24 mouse cellular contexts compared by ENCODE assay signal in the genomic region with DNA sequence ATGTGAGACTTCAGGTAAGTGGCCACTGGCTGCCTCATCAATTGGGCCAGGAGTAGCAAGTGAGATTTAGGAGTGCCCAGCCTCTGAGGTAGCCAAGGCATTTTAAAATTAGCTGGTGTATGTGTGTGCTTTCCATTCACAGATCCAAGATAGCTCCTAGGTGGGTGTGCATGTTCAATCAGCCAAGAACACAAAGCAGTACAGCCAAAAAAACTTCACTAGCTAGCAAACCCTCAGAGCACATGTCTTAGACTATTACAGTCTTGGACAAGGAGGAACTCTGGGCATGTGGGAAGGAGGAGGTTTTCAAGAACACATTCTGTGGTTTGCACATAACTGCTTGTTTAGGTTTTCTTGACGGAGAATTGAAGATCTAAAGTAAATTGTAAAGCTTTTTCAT. TPM values are rescaled to one million over a fixed set of nuclear protein-coding genes. Genes with fewer than 3 reads are reported as not detected.
A peak's percentile ranks its signal among the peaks of the same experiment; 100 is the strongest.
DNase-seq lines count a peak whose midpoint lies in the region; ATAC-seq and TF ChIP-seq lines count a peak whose summit lies in the region.
"Had no signal": no experiment of that assay in that cellular context is flagged by ENCODE, and none has a peak within 500 bp of the region (broad histone marks: within the 10 kb centered on the region; RNA-seq: fewer than 3 reads in every experiment).

No protein-coding gene starts in this region.

- H3K36me3 ChIP-seq in thymus, adult 2 months (ENCODE audit: control insufficient read depth, insufficient read depth, low read length): no peaks in the 10 kb centered on the region
- H3K36me3 ChIP-seq: G1E; hindbrain, embryonic 15.5 days; intestine, embryonic 15.5 days; kidney, embryonic 15.5 days; midbrain, embryonic 10.5 days; neural tube, embryonic 12.5 days had no signal

- H3K4me3 ChIP-seq in thymus, adult 2 months (ENCODE audit: control insufficient read depth, insufficient read depth, low read length): no peak overlapping the region
- H3K4me3 ChIP-seq: heart, adult 2 months; hindbrain, embryonic 15.5 days; intestine, embryonic 15.5 days; kidney, embryonic 15.5 days; midbrain, embryonic 10.5 days; neural tube, embryonic 12.5 days had no signal

- no peaks in the 10 kb centered on the region for H3K27me3 ChIP-seq in thymus, adult 2 months (ENCODE audit: control insufficient read depth, insufficient read depth, low read length)
- H3K27me3 ChIP-seq: hindbrain, embryonic 15.5 days; intestine, embryonic 15.5 days; kidney, embryonic 15.5 days; neural tube, embryonic 12.5 days had no signal

- 33% methylated on average over 1 of the region's 1 CpGs for WGBS in thymus, adult 2 months

- TF ChIP-seq POLR2A in thymus, adult 2 months (IDR thresholded peaks at IDR 0.05; ENCODE audit: control insufficient read depth, extremely low read depth, insufficient read depth, low read length, poor library complexity): no peak

- intact Hi-C loops in left cerebral cortex, postnatal 25 days (cut with DNase I): loop anchor here (1.0 kb wide), 1 partner anchor 9 kb away; a partner anchor contains a TSS

- peak; percentile 98 for ATAC-seq in frontal cortex, adult (ENCODE audit: low TSS enrichment)
- ATAC-seq: activated CD4-positive, CD25-positive, alpha-beta regulatory T cell, adult 4 months; CD4-positive, CD25-positive, alpha-beta regulatory T cell, adult 4 months; intestine, embryonic 15.5 days had no signal

- DNase-seq in frontal cortex, postnatal 25 days (ENCODE audit: low spot score in 2 of 2): no peak
- DNase-seq in right cerebral cortex, adult 18-20 months: peak; percentile 79
- DNase-seq in right cerebral cortex, postnatal 14 days: no peak
- peak; percentile 44 to 95 for DNase-seq in left cerebral cortex, postnatal 25 days (ENCODE audit: low spot score in 2 of 2)
- DNase-seq in thymus, adult 2 months: no peak
- DNase-seq in ovary, adult 18-20 months (ENCODE audit: low spot score): no peak
- DNase-seq: adrenal gland, postnatal 14 days; cerebellum, adult 18-20 months; cerebellum, postnatal 36 days; gastrocnemius, postnatal 25 days; heart, adult 2 months; heart, postnatal 4 days; lung, adult 18-20 months; lung, postnatal 4 days; thymus, postnatal 25 days had no signal

- no peak overlapping the region for H3K27ac ChIP-seq in thymus, adult 2 months (ENCODE audit: control insufficient read depth, insufficient read depth, low read length)
- H3K27ac ChIP-seq: heart, adult 2 months; hindbrain, embryonic 15.5 days; intestine, embryonic 15.5 days; kidney, embryonic 15.5 days; midbrain, embryonic 10.5 days; neural tube, embryonic 12.5 days had no signal

- no peak for TF ChIP-seq CTCF in thymus, adult 2 months (IDR thresholded peaks at IDR 0.05; ENCODE audit: borderline replicate concordance, control insufficient read depth, extremely low read depth, insufficient read depth, low read length, poor library complexity)

- no peaks in the 10 kb centered on the region for H3K4me1 ChIP-seq in thymus, adult 2 months (replicated peaks; ENCODE audit: control insufficient read depth, insufficient read depth, low read length)
- H3K4me1 ChIP-seq: hindbrain, embryonic 15.5 days; intestine, embryonic 15.5 days; kidney, embryonic 15.5 days; midbrain, embryonic 10.5 days; neural tube, embryonic 12.5 days had no signal

RNA-seq across cellular contexts. Expression of a gene that starts 8.6 kb away (rescaled TPM):
- 10 to 100 TPM; 14.0 to 17.4 TPM for total RNA-seq in left cerebral cortex, postnatal 25 days (2021)
- polyA plus RNA-seq in thymus, adult 2 months (2012; rRNA removed): 0.37 and 1.6 TPM in 2 replicates
- polyA plus RNA-seq: activated CD4-positive, CD25-positive, alpha-beta regulatory T cell, adult 4 months; CD4-positive, CD25-positive, alpha-beta regulatory T cell, adult 4 months had no signal

Comparison
In these comparisons a context has a peak if more than half of its experiments do, and no peak if none do; other contexts are left out.
1. DNase-seq: peak in right cerebral cortex, adult 18-20 months (single experiment) and left cerebral cortex, postnatal 25 days (2 of 2); none in frontal cortex, postnatal 25 days (0 of 2), right cerebral cortex, postnatal 14 days (single experiment), thymus, adult 2 months (single experiment) and ovary, adult 18-20 months (single experiment).